Mouse (Mus musculus) gastrocnemius, adult 2 months (tissue): Measurements from ENCODE around the gene Nlrc3. TPM values are rescaled to one million over a fixed set of nuclear protein-coding genes. Genes with fewer than 3 reads are reported as not detected.

Experiments used
- DNase-seq: peaks from one replicate; pipeline ENCODE4 v3.0.0; 2022
- H3K27ac ChIP-seq: fragments of 200-600 bp; 2 replicates; pipeline ENCODE4 v1.8.1; 2022; ENCODE audit warnings: mild to moderate bottlenecking
- H3K4me3 ChIP-seq: fragments of 200-600 bp; 2 replicates; pipeline ENCODE4 v1.8.1; 2022; ENCODE audit warnings: mild to moderate bottlenecking, moderate library complexity
- CTCF ChIP-seq: fragments of 200-600 bp; IDR thresholded peaks from 2 replicates; pipeline ENCODE4 v1.8.1; 2022; ENCODE audit warnings: antibody characterized with exemption, mild to moderate bottlenecking, moderate library complexity
- intact Hi-C: fragments of 180-260 bp; cut with DNase I; formaldehyde crosslinking; loops from one replicate; pipeline ENCODE4 v1.15.1; 2025
- microRNA-seq: library from miRNA; unstranded; fragments of <30 nt; microRNA quantifications from one replicate; pipeline ENCODE4 v1.2.0, GENCODE M21; 2021
- total RNA-seq, 2 experiments: library from RNA; stranded (reverse); gene quantifications; 2 replicates each; pipeline ENCODE4 v1.2.3; 2021

Nlrc3 gene
- total RNA-seq, 2 experiments from 2014 or later: 1.6 to 4.4 TPM

DNA sequence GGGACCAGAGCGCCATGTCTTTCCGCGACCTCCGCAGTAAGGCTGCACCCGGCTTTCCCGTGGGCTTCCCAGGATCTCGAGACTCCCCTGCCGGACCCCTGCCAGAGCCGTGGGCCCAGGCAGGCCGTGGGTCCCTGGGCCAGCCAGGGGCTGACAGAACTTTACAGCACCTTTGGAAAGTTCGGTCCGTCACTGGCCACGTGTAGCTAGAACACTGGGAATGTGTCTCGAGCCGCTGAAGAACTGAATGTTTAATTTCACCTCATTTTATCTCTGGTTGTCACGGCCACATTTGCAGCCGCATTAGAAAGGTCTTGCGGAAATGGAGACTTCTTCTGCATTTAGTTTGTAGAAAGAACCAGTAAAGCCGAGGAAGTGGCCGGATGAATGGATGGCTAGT, 67.3 kb downstream of the Nlrc3 start:
- no peak for DNase-seq
- Histone ChIP-seq H3K27ac (peak overlapping the region; percentile 87), H3K4me3 (peak overlapping the region; percentile 87)
- TF ChIP-seq CTCF: no peak
- intact Hi-C loops: loop anchor here (2.0 kb wide), 2 partner anchors 70 to 96 kb away; no protein-coding TSS in a partner anchor

DNA sequence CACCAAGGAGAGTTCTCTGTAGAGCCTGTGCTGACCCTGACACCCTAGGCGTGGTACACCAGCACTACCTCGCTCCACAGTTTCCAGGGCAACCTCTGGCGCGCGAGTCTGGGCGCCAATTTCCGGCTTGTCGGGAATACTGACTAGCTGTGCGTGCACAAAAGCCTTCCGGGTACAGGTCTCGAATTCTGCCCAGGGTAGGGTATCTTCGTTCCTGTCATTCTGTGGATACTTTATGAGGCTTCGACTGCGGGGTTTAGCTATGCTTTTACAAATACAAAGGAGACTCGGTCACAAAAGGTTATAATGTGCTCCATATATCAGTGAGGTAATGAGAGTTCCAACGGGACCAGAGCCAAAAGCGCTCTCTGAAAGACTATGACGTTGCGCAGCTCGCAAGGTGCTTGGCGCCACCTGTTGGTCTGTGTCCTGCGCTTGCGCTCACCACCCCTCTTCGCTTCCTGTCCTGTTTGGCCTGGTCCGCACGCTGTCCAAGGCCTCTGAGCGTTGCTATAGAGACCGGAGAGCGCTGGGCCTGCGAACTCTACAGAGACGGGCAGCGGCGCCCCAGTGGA, 67.8 kb downstream of the Nlrc3 start, which contains the start of the genes 1700037C18Rik and Cluap1:
Gene 1700037C18Rik (minus strand): TSS at position 153 of the 575 bp plus-strand sequence.
Gene Cluap1 (plus strand): TSS at position 265 of the 575 bp plus-strand sequence.
- Histone ChIP-seq H3K4me3 (peak within 1 kb of the TSS; percentile 87), H3K27ac (peak within 1 kb of the TSS; percentile 87)
- TF ChIP-seq CTCF: peak; percentile 88
- intact Hi-C loops: loop anchor here (1.0 to 2.0 kb wide), 3 partner anchors 24 to 96 kb away; partner anchors contain the start of genes Gm20695 and Zfp597
- peak; percentile 96 for DNase-seq

DNA sequence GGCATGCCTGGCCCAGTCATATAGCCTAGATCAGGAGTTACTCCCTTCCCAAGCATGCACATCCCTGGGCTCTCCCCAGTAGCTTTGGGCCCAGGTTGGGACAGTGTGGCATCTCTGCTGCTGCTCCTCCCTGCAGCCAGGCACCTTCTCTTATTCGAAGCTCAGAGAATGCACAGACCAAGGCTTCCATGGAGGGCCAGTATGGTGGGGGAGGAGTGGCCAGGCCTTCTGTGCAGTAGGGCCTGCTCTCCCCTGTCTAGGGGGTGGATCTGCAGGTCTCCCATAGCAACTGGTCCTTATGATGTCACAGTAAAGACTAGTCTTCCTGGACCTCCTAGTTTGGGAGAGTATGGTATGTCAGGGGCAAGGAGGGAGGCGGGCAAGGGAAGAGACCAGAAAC, 69.0 kb downstream of the Nlrc3 start:
- intact Hi-C loops: loop anchor here (2.0 kb wide), 1 partner anchor 61 kb away; the partner anchor contains the start of gene Zfp174
- no peak for DNase-seq
- Histone ChIP-seq H3K27ac (no peak overlapping the region), H3K4me3 (no peak overlapping the region)
- no peak for TF ChIP-seq CTCF

DNA sequence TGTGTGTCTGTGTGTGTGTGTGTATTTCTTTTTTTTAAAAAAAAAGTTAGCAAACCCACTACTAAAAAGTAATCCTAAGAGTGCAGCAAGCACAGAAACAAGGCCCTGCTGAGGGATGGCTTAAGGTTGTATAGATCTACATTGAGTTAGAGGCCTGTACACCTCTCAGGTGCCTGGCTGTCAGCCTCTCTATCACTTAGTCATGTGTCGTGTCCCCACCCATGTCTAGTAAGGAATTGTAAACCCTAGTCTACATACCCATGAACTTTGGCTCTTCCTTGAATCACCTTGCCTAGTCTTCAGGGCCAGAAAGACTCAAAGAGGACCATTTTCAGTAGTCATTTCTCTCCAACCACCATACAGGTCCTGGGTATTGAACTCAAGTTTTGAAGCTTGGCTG, 79.9 kb downstream of the Nlrc3 start:
- no peak overlapping the region; the same call in 1 of the 2 replicates for H3K27ac ChIP-seq
- intact Hi-C loops: no loop called here
- TF ChIP-seq CTCF: no peak
- no peak for DNase-seq
- no peak overlapping the region for H3K4me3 ChIP-seq

DNA sequence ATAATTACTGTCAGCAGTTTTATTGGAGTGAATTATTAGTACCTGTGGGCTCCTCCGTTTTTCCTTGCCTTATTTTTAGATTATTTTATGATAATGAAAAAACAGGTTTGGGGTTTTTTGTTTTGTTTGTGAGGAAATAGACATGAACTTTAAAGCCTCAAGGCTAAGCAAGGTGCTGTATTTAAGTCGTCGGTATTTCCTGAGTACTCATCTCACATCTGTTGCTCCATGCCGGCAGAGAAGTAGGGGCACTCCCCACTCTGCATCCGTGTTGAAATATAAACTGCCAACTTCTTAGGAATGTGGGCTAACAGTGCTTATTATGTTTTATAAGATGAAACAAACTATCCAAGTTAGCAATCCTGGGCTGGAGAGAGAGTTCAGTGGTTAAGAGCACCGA, 80.4 kb downstream of the Nlrc3 start:
- H3K4me3 ChIP-seq: no peak overlapping the region; the same call in 1 of the 2 replicates
- no peak for TF ChIP-seq CTCF
- DNase-seq: no peak
- intact Hi-C loops: no loop called here
- H3K27ac ChIP-seq: peak overlapping the region; percentile 69; the same call in 1 of the 2 replicates

DNA sequence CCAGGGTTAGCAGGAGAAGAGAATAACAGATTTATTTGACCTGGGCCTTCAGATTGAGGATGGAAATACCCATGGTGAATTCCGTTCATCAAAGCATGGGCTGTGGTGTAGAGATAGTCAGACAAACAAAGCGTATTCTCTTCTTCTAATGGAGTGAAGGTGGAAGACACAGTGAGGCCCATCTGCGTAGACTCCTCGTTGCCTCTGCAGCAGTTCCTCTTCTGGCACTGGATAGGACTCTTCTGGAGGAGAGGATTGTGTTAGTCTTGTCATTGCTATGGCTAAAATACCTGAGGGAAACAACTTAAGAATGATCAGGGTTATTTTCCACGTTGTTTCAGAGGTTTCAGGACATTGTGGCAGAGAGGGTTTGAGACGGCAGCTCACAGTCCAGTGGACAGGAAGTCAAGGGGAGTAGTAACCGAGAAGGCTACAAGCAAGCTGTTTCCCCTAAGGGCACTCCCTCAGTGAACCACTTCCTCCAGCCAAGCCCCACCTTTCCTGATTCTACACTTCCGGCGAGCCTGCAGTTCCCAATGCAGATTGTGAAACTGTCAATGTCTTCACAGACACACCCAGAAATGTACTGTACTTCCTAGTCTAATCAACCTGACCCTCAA, 81.1 kb downstream of the Nlrc3 start:
- H3K4me3 ChIP-seq: peak overlapping the region; percentile 35
- no peak for TF ChIP-seq CTCF
- peak overlapping the region; percentile 69 for H3K27ac ChIP-seq
- intact Hi-C loops: no loop called here
- peak; percentile 48 for DNase-seq

Small RNA genes lying within 50 kb of the gene (microRNA-seq; reads per million reads assigned to microRNA genes)
- gene Gm23493: not detected

Other genes starting within 250 kb of the Nlrc3 start
- gene Zfp263, start 232.5 kb downstream of the Nlrc3 start, total RNA-seq: 1 to 10 TPM; 7.2 to 7.3 TPM
- gene Olfr15, start 145.8 kb downstream of the Nlrc3 start, total RNA-seq: not detected
- gene Zfp174, start 129.4 kb downstream of the Nlrc3 start, total RNA-seq: 1 to 10 TPM; 1.5 to 1.7 TPM
- 10 to 100 TPM; 29.7 to 45.7 TPM for gene Naa60, start 104.3 kb downstream of the Nlrc3 start, total RNA-seq
- gene Zfp597, start 92.1 kb downstream of the Nlrc3 start, total RNA-seq: 1 to 10 TPM; 6.3 to 6.6 TPM
- gene Gm20695, start 92.0 kb downstream of the Nlrc3 start, total RNA-seq: under 1 TPM in 1 of 2 experiments, not detected in 1; 0.31 TPM
- gene 1700037C18Rik, start 67.9 kb downstream of the Nlrc3 start, total RNA-seq: 1 to 10 TPM; 1.9 to 2.0 TPM
- 1 to 10 TPM; 8.0 to 9.1 TPM for gene Cluap1, start 67.8 kb downstream of the Nlrc3 start, total RNA-seq
- 1 to 10 TPM; 8.1 to 10.0 TPM for gene Slx4, start 27.1 kb upstream of the Nlrc3 start, total RNA-seq
- gene Dnase1, start 60.3 kb upstream of the Nlrc3 start, total RNA-seq: under 1 TPM in 1 of 2 experiments, not detected in 1; 0.82 TPM
- 100 to 1,000 TPM; 118 to 132 TPM for gene Trap1, start 101.2 kb upstream of the Nlrc3 start, total RNA-seq
- 10 to 100 TPM; 40.5 to 41.6 TPM for gene Crebbp, start 237.4 kb upstream of the Nlrc3 start, total RNA-seq